Mouse (Mus musculus) ES-Bruce4 (cell line): ENCODE results near the gene Cul9.

Experiments used
- CTCF ChIP-seq: IDR thresholded peaks from one replicate; pipeline ENCODE4 v1.8.1; 2011; ENCODE audit warnings: low read depth, low read length
- EP300 ChIP-seq: IDR thresholded peaks from 2 replicates; pipeline ENCODE4 v1.6.1; 2011; ENCODE audit warnings: low read depth, low read length; ENCODE audit not compliant: insufficient read depth
- POLR2A ChIP-seq: IDR thresholded peaks from one replicate; pipeline ENCODE4 v1.8.1; 2011; ENCODE audit warnings: low read length; ENCODE audit not compliant: insufficient read depth

DNA sequence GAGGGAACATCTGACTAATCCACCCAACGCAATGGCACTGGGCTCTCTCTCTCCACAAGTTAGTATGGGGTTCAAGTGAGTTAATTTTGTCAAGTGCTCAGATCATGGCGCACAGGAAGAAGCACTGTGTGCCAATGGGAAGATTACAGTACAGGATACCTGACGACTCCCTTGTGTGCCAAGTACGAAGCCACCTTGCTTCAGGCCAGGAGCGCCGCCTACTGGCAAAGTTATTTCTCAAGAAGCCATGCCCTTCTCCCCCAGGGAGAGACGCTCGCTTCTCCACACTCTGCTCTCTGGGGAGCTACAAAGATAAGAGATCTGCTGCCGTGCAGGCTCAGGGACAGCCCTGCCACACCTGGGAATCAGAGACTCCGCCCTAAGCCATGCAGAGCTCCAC is 88.4 kb downstream of the Cul9 start:
- TF ChIP-seq CTCF (peak; percentile 88), POLR2A (no peak), EP300 (no peak)
